Mouse (Mus musculus) right cerebral cortex, postnatal 4 days (tissue): ENCODE data around the gene Stx4a.
"Not testable (repeated sequence)": the region's sequence is repeated elsewhere in the genome, so short reads cannot be mapped to it uniquely, and the experiment has no call there.

ENCODE experiments used
- DNase-seq: peaks from one replicate; pipeline ENCODE4 v3.0.0-alpha.2; 2022

Gene Stx4a

GRCm38 (mm10) chr7:127824176-127824871 lies at the start of gene Stx4a, which contains the start of gene Stx1b:
Gene Stx4a, plus strand, starts transcription at chr7:127824294.
Gene Stx1b, minus strand, starts transcription at chr7:127824549.
- peak; percentile 94 for DNase-seq

GRCm38 (mm10) chr7:127775837-127776236 lies 48.3 kb upstream of the Stx4a start:
- not testable (repeated sequence) for DNase-seq

- DNase-seq, result peak; percentile 91
Observed at GRCm38 (mm10) chr7:127776426-127776825, 47.7 kb upstream of the Stx4a start, which contains the start of gene Setd1a. Gene Setd1a, plus strand, starts transcription at chr7:127776670.

- peak; percentile 95 for DNase-seq
Observed at GRCm38 (mm10) chr7:127776878-127777473, 47.1 kb upstream of the Stx4a start.

- DNase-seq, result no peak
Observed at GRCm38 (mm10) chr7:127777474-127778266, 46.4 kb upstream of the Stx4a start.

- DNase-seq, result no peak
Observed at GRCm38 (mm10) chr7:127778350-127778749, 45.7 kb upstream of the Stx4a start.

- no peak for DNase-seq
Observed at GRCm38 (mm10) chr7:127785308-127785707, 38.8 kb upstream of the Stx4a start, which contains the start of gene Gm49388. Gene Gm49388, plus strand, starts transcription at chr7:127785608.

- no peak for DNase-seq
Observed at GRCm38 (mm10) chr7:127797076-127797845, 26.8 kb upstream of the Stx4a start.

GRCm38 (mm10) chr7:127798591-127798990 lies 25.5 kb upstream of the Stx4a start:
- no peak for DNase-seq

- DNase-seq, result no peak
Observed at GRCm38 (mm10) chr7:127799211-127799610, 24.9 kb upstream of the Stx4a start.

- DNase-seq, result no peak
Observed at GRCm38 (mm10) chr7:127799738-127800137, 24.4 kb upstream of the Stx4a start.

GRCm38 (mm10) chr7:127800435-127801009 lies 23.6 kb upstream of the Stx4a start, which contains the start of gene Hsd3b7:
Gene Hsd3b7, plus strand, starts transcription at chr7:127800604.
- DNase-seq, result peak; percentile 90

GRCm38 (mm10) chr7:127801010-127801621 lies 23.0 kb upstream of the Stx4a start:
- no peak for DNase-seq

- DNase-seq, result no peak
Observed at GRCm38 (mm10) chr7:127802313-127802712, 21.8 kb upstream of the Stx4a start.

GRCm38 (mm10) chr7:127808821-127809220 lies 15.3 kb upstream of the Stx4a start:
- no peak for DNase-seq

- no peak for DNase-seq
Observed at GRCm38 (mm10) chr7:127809846-127810245, 14.2 kb upstream of the Stx4a start.

- no peak for DNase-seq
Observed at GRCm38 (mm10) chr7:127810650-127811049, 13.4 kb upstream of the Stx4a start.

- DNase-seq, result no peak
Observed at GRCm38 (mm10) chr7:127811240-127811639, 12.9 kb upstream of the Stx4a start.

GRCm38 (mm10) chr7:127812292-127812691 lies 11.8 kb upstream of the Stx4a start:
- DNase-seq, result no peak

GRCm38 (mm10) chr7:127813821-127814220 lies 10.3 kb upstream of the Stx4a start:
- no peak for DNase-seq

- peak; percentile 66 for DNase-seq
Observed at GRCm38 (mm10) chr7:127814241-127814921, 9.7 kb upstream of the Stx4a start.
